Mouse (Mus musculus) cerebellum, postnatal 36 days (tissue): Measurements from ENCODE around the gene Sgsm1.
A peak's percentile ranks its signal among the peaks of the same experiment; 100 is the strongest.
"Not testable (repeated sequence)": the region's sequence is repeated elsewhere in the genome, so short reads cannot be mapped to it uniquely, and the experiment has no call there.

Experiments used
- DNase-seq, 2 experiments: peaks; one replicate each; pipeline ENCODE4 v3.0.0; 2021 to 2022; ENCODE audit warnings: mixed read lengths in 2 of 2

Gene Sgsm1

DNA sequence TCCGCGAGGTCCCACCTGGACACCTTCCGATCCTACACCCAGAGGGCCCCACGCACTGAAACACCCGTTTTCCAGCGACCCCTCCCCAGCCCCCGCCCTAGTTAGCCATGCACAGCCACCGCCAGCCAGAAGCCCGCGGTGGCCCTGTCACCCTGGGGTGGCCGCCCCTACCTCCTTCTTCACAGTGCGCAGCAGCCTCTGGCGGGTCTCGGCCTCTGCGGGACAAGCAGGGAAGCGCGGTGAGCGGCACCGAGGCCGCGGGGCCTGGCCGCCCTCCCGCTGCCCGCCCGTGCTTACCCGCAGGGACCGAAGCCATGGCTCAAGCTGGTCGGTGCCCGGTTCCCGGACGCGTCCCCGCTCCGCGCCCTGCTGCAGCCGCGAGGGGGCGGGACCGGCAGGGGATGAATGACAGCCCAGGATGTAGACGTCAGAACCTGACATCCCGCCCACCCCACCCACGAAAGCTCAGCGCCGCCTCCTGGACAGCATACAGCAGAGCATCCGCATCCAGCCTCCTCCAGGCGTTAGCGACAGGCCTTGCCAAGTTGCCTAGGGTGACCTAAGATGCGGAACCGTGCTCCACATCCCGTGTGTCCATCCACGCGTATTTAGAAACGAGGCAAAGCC is at the start of gene Sgsm1:
Sgsm1 (minus strand) TSS at position 410 of the 627 bp plus-strand sequence.
- DNase-seq = peak; percentile 89 to 94

DNA sequence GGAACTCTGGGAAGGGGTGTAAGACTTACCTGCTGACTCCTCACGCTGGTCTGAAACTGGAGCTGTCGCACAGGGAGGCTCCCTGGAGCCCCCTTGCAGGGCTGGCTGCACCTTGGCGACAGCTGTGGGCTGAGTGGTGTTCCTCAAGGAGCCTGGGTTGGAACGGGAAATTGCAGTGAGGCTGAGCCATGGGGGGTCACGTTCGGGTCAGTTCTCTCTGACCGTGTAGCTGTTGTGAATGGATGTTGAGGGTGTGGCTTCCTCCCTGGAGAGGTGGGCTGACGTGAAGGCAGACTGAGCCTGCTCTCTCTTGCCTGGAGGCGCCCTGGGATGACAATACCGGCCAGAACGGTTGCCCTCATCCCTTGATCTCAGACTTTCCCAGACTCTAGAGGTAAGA is 48.2 kb upstream of the Sgsm1 start:
- no peak for DNase-seq

DNA sequence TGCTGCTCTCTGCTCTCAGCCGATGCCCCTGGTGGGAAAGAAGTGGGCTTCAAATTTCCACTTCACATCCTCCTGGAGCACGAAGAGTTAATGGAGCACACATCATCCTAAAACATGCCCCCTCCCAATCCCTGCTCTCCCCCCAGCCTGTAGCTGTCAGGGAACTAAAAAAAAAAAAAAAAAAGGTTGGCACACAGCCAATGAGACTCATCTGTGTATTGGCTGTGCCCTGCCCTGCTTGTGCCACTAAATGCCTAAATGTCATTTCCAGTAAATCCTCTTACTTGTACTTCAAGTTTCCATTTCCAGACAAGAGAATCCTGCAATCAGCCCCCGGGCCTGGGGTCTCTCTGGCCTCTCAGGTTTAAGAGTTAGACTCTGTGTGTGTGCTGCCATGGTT is 47.1 kb upstream of the Sgsm1 start:
- no peak for DNase-seq

DNA sequence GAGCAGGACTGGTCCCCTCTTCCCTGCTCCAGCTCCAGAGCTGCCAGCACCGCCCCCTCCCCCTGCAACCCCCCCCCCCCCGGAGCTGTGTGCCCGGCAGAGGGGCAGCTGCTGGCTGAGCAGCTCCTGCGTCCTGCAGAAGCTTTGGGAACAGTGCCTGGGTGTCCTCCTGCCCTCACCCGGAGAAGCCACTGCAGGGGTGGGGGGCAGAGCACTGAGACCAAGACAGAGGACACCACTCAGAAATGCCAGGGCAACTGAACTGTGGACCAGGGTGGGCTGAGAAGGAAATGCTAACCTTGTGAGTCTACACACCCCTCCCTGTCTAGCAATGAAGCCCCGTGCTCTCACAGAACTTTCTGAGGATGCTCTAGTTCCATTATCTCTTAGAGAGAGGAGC is 46.6 kb upstream of the Sgsm1 start, which contains the start of gene Aym1:
Aym1 (plus strand) TSS at position 109 of the 400 bp plus-strand sequence.
- no peak for DNase-seq

DNA sequence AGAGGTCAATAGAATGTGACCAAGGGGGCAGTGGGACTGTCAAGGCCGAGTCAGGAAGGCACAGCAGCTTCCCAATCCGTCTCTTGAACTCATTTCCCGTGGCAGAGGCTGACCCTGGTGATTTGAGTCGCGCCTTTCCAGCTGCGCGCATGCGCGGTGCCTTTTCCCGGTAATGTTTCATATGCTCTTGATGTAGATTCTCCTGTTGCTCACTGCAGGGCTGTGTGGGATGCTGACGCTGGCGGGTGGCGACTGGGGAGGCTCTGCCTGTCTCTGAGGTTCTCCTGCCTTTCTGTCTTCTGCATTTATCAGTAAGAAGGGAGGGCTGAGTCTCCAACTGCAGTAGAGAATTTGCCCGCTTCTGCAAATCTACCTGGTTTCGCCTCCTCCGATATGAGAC is 43.7 kb upstream of the Sgsm1 start:
- no peak for DNase-seq

DNA sequence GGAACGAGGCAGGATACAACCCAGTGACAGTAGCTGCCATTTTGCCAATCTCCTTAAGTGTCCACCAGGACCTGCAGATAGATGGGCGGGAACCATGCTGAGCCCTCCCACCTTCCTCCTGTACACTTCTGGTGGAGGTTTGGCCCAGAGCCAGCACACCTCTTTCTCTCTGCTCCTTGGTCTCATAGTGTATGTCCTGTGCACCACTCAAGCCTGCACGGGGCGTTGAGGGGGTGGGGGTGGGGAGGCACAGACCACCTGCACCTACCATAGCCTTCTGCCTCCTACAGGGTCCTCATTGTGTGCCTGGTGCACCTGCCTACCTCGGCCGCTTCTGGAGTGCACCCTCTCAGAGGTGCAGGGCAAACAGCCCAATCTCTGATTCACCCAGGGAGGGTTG is 42.0 kb upstream of the Sgsm1 start:
- DNase-seq = no peak

DNA sequence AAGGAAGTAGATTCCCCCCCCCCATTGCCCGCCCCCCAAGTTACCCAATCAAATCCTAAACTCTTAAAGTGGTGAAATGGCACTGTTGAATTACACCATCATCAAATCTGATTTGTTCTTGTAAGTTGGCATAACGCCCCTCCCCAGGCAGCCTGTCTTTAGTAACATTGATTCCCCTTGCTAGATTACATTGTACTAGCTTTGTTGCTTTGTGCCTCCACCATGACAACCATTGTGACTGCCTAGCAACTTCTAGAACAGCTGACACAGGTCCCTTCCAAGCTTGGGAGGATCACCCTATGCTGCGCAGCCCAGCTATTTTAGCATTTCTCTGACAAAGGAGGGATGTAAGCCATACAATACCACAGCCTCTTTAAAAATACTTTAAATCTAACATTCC is 41.2 kb upstream of the Sgsm1 start:
- no peak for DNase-seq

DNA sequence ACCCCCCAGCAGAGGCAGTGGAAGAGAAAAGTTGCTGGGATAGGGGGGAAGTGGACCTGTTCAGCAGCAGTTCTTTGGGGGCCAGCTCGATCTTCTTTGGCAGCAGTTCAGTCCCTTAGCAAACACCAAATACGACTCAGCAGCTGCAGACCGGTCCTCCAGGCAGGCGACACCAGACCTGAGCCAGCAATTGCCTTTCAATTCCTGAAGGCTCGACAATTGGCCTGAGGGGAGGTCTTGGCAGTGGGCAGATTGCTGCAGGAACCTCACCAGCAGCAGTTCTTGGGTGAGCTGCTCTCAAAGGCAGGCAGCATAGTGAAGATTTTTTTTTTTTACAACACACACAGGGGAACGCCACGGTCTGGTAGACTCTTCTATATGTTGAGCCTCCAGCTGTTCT is 39.2 kb upstream of the Sgsm1 start:
- no peak for DNase-seq

DNA sequence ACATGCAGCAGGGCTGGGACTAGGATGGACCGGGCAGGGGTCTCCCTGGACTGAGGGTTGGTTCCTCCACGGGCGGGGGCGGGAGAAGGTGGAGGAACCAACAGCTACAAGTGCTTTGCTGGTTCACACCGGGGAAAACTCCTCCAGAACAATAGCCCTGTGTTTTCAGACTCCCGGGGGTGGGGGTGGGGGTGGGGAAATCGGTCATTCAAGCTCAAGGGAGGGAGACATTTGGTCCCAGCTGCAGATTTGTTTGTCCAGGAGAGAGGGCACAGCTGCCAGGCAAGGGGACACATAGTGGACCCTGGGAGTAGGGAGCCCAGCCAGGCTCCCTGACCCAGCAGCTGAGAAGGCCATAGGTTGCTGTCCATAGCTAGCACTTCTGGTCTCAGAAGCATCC is 38.6 kb upstream of the Sgsm1 start:
- no peak for DNase-seq

DNA sequence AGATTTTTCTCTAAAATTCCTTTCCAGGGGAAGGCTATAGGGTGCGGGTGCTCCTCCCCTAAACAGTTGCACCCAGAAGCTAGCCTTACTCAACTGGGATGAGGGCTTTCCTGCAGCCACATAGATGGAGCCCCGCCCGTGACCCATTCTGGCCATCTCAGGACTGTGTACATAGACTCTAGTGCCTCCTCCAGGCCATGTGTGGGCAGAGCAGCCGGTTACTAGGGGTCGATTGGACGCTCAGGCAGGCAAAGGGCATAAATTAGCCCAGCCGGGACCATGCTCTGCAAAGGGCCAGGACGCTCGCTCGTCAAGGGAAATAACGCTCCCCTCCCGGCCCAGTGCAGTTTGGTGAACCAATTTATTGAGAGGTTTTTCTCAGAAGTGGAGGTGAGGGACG is 38.0 kb upstream of the Sgsm1 start:
- peak; percentile 23 to 39 for DNase-seq

DNA sequence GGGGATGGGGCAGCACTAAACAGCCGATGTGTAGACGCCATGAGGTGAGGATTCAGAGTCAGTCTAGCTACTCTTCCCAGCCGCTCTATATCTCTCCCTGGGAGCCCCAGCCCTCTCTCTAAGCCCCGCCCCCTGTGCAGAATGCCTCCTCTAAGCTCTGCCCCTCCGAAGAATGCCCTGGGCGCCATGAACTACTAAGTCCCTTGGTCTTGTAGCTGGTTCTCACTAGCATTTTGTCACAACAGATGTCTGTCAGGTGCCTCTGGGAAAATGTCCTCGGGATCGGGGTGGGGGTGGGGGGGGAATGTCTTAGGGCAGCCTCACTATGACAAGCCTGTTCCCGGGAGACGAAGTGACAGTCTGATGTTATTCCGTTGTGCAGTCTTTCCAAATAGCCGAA is 37.0 kb upstream of the Sgsm1 start:
- no peak for DNase-seq

DNA sequence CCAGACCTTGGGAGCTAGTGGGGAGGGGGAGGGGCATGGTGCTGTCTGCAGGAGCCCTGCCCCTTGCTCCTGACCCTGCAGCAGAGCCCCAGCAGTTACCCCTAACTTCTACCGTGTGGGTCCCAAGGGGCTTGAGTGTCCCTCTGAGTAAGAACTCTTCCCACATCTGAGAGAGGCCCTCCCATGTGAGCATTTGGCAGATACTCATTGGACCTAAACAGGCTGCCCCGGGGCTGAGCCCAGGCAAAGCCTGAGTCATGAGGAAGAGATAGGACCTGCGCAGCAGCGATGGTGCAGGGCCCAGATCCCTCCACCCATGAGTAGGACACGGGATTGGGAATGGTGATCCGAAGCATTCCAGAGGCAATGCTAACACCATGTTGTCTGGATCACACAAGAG is 36.1 kb upstream of the Sgsm1 start:
- DNase-seq = not testable (repeated sequence)

DNA sequence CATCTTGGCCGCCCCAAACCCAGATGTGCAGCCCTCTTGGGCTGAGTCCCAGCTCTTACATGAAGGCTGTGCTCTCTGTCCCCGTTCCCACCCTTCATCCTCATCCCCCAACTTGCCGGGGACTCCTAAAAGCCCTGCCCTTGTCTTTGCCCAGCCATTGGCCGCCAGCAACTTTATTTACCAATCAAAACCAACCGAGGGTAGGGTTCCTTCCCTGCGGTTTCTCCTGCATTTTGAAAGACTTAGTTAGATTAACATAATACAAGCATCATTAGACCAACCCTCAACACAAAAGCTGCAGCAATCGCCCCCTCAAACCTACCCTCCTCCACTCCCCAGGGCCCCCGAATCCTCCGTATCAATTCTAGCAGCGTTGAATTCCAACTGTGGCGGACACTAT is 35.2 kb upstream of the Sgsm1 start:
- DNase-seq = no peak

DNA sequence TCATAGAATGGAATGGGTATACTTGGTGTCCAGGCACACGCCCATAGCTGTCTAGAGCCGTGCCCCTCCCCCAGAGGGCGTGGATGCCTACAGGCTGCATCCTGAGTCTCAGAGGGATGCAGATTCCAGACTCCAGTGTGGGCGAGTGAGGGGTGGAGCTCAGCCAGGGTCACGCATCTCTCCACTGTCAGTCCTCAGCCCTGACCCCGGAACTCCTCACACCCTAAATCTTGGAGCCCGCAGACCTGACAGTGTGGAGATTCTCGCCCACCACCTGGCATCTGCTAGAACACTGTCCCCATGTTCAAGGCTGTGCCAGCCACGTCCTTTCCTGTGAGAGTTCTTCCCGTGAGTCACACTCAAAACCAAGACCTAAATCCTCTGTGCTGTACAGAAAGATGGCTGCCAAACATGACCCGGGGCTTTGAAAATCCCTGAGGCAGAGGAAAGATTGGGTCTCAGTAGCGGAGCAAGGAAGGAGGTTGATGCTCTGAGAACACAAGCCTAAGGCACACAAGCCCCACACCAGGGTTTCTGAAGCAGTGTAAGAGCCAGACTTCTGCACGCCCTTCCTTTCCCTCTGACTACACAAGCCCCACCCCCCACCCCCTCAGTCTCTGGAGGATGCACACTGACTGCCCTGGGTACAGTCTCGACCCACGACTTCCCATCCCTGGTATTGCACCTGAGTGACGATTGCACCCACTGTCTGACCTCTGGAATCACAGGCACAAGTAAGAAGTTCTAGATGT is 34.2 kb upstream of the Sgsm1 start:
- no peak for DNase-seq

DNA sequence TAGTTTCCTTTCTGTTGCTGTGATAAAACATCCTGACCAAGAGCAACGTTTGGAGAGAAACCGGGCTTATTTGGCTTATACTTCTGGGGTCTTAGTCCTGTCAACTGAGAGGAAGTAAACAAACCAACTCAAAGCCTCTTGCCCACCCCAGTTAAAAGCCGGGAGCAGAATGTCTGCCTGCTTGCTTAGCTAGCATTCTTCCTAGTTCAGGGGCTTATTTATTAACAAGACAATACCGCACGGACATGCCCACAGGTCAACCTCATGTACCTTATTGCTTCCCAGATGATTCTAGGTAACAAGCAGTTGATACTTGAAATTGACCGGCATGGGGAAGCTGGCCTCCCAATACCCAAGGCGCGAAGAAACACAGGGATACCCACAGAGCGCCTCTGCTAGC is 25.7 kb upstream of the Sgsm1 start:
- DNase-seq = no peak

DNA sequence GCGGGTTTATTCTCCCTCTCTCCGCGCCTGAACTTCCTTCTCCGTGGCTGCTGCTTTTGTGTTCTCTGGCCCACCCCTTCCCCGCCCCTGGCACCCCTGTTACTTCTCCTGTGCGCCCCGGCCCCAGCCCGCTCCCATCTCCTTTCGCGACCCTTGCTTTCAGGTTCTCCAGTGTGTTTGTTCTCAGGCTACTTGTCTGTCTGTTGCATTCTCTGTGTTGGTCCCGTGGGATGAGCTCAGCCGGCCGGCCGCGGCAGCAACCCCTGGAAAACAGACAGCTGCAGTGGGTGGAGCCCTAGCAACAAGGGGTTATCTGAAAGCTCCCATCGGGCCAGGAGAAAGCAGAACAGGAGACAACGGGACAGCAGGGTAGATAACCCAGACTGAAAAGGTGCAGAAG is 25.1 kb upstream of the Sgsm1 start:
- no peak for DNase-seq

DNA sequence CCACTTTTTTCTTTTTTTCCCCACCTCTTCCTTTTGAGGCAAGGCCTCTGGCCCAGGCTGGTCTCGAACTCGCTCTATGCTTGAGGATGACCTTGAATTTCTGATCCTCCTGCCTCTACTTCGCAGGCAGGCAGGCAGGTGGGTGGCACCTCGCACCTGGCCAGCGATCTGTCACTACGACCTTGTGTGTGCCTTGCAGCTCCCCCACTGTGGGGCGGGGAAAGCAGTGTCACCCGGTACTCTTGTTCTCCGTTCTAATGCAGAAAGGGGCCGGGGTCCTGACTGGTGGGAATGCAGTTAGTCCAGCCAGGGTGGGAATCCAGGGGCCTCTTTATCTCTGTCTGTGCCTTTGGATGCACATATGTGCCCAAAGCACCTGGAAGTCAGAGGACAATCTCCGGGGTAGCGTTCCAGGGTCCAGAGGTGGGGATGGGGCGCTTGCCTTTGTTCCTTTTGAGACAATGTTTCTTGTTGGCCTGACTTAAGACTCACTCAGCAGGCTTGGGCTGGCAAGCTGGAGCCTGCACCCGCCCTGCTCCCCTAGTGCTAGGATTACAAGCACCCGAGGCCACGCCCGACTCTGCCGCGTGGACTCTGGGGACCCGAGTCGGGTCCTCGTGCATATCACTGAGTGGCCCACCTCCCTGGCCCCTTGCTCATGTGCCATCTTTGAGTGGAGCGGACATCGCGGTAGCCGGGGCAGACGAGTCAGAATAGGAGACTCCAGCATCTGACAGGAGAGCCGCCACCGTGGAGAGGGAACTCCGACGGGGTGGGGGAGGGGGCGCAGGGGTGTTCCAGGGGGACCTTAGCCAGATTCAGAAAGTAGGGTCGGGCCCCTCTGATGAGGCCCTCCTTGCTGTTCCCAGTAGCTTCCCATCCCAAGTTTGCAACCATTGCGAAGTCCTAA is 24.3 kb upstream of the Sgsm1 start:
- DNase-seq = no peak

DNA sequence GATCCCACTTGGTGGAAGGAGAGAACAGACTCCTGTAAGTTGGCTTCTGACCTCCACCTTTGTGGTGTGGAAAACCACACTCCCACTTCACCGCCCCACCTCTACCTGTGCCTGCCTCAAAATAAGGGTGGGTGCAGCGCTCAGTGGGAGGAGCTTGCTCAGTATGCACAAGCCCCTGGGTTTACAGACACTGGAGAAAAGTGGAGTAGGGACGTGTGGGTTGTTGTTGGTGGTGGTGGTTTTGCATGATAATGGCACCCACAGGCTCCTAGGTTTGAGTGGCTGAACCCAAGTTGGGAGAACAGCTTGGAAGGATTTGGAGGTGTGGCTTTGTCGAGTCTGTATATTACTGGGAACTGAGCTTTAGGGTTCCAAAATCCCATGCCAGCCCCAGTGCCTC is 22.3 kb upstream of the Sgsm1 start:
- DNase-seq = no peak

DNA sequence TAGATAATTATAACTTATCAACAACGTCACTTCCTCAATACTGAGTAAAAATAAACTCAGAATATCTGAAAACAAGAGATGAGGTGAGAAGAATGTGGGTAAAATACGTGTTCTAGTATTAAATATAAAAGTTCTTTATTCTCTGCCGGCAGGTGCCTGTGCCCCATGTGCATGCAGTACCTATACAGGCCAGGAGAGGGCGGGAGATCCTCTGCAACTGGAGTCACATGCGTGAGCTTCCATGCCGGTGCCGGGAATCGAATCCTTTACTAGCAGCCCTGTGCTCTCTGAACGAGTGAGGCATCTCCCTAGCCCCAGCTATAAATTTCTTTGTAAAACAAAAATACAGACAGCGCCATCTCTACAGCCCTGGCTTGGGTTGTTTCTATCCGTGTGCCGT is 21.7 kb upstream of the Sgsm1 start:
- DNase-seq = peak in 1 of 2 experiments; percentile 36

DNA sequence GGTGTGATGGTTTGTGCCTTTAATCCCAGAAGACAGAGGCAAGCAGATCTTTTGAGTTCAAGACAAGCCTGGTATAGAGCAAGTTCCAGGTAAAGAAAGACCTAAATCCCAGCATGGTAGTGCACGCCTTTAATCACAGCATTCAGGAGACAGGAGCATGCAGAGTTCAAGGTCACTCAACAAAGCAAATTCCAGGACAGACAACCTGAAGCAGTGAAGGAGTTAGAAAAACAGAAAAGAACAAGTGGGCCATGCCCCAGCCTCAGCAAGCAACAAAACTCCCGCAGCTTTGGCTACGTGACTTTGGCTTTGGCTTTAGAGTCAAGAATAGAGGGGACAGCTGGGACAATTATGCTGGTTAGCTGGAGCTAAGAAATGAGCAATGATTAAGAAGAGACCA is 19.6 kb upstream of the Sgsm1 start:
- DNase-seq = no peak

DNA sequence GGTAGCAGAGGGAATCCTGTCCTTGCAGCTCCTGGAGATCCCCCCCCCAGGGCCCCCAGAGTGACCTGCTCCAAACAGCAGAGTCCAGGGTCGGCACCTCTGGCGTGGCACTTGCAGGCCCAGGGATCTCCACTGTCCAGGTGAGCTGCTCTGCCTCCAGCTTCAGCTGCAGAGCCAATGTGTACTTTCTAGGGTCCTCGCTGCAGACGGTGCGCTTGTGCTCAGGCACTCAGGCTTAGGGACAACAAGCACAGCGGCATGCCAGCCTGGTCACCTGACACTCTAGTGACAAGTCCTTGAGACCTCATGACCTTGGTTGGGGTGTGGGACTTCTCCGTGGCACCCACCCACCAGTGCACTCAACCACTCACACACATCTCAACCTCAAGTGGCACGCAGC is 18.9 kb upstream of the Sgsm1 start:
- DNase-seq = no peak

DNA sequence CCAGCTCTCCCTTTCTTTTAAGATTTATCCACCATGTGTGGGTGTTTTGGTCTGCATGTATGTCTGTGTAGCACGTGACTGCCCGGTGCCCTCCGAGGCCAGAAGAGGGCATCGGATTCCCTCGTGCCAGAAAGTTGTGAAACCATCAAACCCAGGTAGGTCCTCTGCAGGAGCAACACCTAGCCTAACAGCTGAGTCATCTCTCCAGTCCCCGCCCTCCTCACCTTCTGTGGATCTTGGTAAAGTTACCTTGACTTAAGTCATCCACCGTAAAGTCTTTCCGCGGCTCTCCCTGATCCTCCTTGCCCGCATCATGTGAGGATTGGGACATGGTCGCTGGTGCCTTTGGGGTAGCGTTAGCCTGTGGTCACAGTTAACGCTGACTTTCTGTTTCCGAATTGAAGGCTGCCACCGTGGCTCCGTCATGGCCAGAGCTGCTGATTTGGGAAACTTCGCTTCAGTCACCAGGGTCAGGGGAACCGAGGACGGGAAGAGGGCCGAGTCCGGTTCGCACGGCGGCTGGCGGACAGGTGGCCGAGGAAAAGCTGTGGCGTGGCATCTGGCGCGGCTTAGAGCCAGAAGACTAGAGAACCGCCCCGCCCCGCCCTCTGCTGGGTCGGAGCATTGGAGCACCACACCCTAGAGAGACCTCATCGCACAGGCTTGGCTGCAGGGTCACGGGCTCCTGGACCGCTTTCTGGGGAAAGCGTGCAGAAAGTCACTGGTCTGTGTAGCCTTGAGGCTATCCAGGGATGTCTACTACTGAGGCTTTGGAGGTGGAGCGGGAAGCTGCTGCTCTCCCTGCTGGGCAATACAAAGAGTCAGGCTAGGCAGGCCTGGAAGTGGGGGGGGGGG is 13.4 kb upstream of the Sgsm1 start:
- peak; percentile 24 to 48 for DNase-seq

DNA sequence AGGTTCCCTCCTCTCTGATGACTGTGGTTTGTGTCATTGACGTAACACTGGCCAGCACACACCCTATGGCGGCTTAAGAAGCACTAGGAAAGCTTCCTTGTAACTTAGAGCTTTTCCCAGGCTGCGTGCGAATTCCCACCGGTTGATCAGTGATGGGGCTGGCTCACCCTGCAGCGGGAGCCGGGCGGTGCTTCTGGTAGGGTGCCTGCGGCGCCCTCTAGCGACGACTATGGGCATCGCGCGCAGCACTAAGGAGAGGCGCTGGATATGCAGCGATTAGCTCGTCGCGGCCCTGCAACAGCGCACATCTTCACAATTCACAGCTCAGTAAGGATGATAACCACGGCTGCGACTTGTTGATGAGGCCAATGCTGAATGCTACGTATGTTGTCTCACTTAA is 3.4 kb upstream of the Sgsm1 start:
- DNase-seq = peak; percentile 93
